Mouse (Mus musculus) liver, embryonic 13.5 days (tissue): ENCODE measurements around the gene Fam222b. TPM values are rescaled to one million over a fixed set of nuclear protein-coding genes. Genes with fewer than 3 reads are reported as not detected.

ENCODE experiments used
- ATAC-seq: fragments of 200-750 bp; cut with Nextera tagmentation; 2 replicates; pipeline ENCODE4 v1.8.0; 2017; ENCODE audit warnings: low read depth, mild to moderate bottlenecking, moderate number of reproducible peaks, moderate library complexity
- DNase-seq: peaks from one replicate; pipeline ENCODE4 v3.0.0; 2022
- H3K27ac ChIP-seq: fragments of 300-500 bp; sonication (generic); 2 replicates; pipeline ENCODE4 v1.5.1; 2015; ENCODE audit warnings: moderate library complexity, mild to moderate bottlenecking, inconsistent platforms
- H3K27me3 ChIP-seq: fragments of 300-500 bp; sonication (generic); 2 replicates; pipeline ENCODE4 v1.6.1; 2015; ENCODE audit warnings: mild to moderate bottlenecking, inconsistent platforms
- H3K36me3 ChIP-seq: fragments of 300-500 bp; sonication (generic); 2 replicates; pipeline ENCODE4 v1.6.1; 2015; ENCODE audit warnings: mild to moderate bottlenecking, inconsistent platforms
- H3K4me1 ChIP-seq: fragments of 300-500 bp; sonication (generic); replicated peaks from 2 replicates; pipeline ENCODE4 v1.6.1; 2015; ENCODE audit warnings: inconsistent platforms
- H3K4me2 ChIP-seq: fragments of 300-500 bp; sonication (generic); 2 replicates; pipeline ENCODE4 v1.6.1; 2015; ENCODE audit warnings: inconsistent platforms, mild to moderate bottlenecking, moderate library complexity
- H3K4me3 ChIP-seq: fragments of 300-500 bp; sonication (generic); replicated peaks from 2 replicates; pipeline ENCODE4 v1.5.1; 2015; ENCODE audit warnings: mild to moderate bottlenecking, inconsistent platforms
- H3K9ac ChIP-seq: fragments of 300-500 bp; sonication (generic); 2 replicates; pipeline ENCODE4 v1.6.1; 2015; ENCODE audit warnings: mild to moderate bottlenecking, inconsistent platforms
- H3K9me3 ChIP-seq: fragments of 300-500 bp; sonication (generic); replicated peaks from 2 replicates; pipeline ENCODE4 v1.6.1; 2016; ENCODE audit warnings: inconsistent platforms
- WGBS: fragments of 180-500 bp; shearing (Covaris S2); methylation state at CpG from one replicate; pipeline ENCODE4 v1.1.7; 2015; ENCODE audit not compliant: insufficient replicate concordance; 5-methylcytosine and 5-hydroxymethylcytosine counted together
- polyA plus RNA-seq: library from polyadenylated mRNA; unstranded; fragments of >200 nt; fragmentation: Nextera tagmentation; extraction: Ambion mirVana; gene quantifications from 2 replicates; pipeline ENCODE4 v1.2.1, GENCODE M21; 2015

The Fam222b gene
- polyA plus RNA-seq, 1 experiment from 2014 or later: 3.7 TPM

DNA sequence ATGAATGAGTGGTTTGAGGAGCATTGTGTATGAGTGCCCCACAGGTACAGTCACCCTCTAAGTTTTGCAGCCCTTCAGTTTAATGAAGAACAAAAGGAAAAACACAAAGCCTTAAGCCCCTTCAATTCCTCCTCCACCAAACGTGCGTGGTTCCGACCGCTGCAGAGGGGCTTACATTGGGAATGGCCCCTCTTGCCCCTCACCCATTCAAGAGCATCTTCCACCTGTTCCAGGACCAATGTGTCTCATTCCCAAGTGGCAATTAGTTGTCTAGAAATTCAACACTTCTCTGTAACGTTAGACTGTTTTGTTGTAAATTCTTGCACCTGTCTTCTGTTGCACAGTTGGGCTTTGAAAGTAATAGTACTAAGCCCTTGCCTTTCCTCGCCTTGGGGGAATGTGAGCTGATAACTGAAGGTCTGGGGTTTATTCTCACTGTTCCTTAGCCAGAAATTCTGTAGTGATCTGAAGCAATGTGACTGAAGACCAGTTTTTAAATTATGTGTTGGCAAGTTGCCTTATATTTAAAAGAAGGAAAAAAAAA lies 61.8 kb downstream of the Fam222b start:
- Histone ChIP-seq H3K4me2 (no peak overlapping the region), H3K36me3 (peaks cover 77% of the 10 kb centered on the region), H3K4me3 (no peak overlapping the region), H3K27ac (no peak overlapping the region; the same call in 1 of the 2 replicates), H3K4me1 (peaks cover 27% of the 10 kb centered on the region), H3K9ac (no peak overlapping the region), H3K27me3 (no peaks in the 10 kb centered on the region), H3K9me3 (no peaks in the 10 kb centered on the region)
- no peak for ATAC-seq
- 84% methylated on average over 6 of the region's 6 CpGs for WGBS
- DNase-seq: no peak

DNA sequence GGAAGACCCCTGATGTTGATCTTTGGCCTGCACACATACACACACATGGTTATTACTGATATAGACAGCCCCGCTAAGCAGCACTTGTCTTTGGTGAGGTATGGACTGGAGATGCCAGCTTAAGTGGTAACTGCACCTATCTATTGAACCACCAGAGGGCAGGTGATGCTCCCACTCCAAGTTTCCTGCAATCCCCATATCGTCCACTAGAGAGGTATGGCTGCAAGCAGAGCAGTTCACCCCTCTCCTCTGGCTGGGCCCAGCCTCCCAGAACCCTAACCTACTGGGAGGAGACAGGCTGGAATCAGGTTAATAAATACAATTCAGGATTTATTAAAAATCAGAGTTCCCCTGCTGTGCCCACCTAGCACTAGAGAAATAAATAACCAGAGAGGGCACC lies 64.6 kb downstream of the Fam222b start:
- H3K4me3 ChIP-seq: no peak overlapping the region
- H3K36me3 ChIP-seq: peaks cover 83% of the 10 kb centered on the region
- H3K4me1 ChIP-seq: peaks cover 56% of the 10 kb centered on the region
- 13% methylated on average over 2 of the region's 2 CpGs for WGBS
- H3K27ac ChIP-seq: no peak overlapping the region
- H3K9me3 ChIP-seq: no peaks in the 10 kb centered on the region
- DNase-seq: peak; percentile 77
- no peaks in the 10 kb centered on the region for H3K27me3 ChIP-seq
- peak; percentile 65 for ATAC-seq
- H3K9ac ChIP-seq: no peak overlapping the region
- H3K4me2 ChIP-seq: no peak overlapping the region

DNA sequence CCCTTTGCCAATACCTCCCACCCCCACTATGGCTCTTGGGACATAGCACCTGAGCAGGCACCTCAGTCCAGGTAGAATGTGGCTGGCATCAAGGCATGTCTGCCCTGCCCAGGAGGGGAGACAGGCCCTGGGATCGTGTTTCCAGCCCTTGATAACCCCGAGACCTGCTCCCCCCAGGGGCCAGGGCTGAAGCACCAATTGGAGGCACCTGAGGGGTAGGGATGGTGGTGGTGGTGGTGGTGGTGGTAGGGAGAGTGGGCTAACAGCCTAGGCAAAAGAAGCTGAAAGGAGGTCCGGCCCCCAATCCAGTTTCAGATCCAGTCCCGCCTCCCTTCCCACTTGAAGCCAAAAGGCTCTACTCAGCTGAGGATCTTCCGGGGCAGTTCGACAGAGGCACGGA lies 65.1 kb downstream of the Fam222b start:
- no peaks in the 10 kb centered on the region for H3K27me3 ChIP-seq
- H3K27ac ChIP-seq: no peak overlapping the region
- 86% methylated on average over 7 of the region's 7 CpGs for WGBS
- H3K4me1 ChIP-seq: peaks cover 60% of the 10 kb centered on the region
- H3K4me3 ChIP-seq: no peak overlapping the region
- no peak overlapping the region for H3K4me2 ChIP-seq
- DNase-seq (no peak), ATAC-seq (no peak)
- no peaks in the 10 kb centered on the region for H3K9me3 ChIP-seq
- no peak overlapping the region for H3K9ac ChIP-seq
- H3K36me3 ChIP-seq: peaks cover 78% of the 10 kb centered on the region

- H3K36me3 ChIP-seq: peaks cover 72% of the 10 kb centered on the region
These were observed 65.7 kb downstream of the Fam222b start for GRCm38 (mm10) chr11:78160171-78160570.

DNA sequence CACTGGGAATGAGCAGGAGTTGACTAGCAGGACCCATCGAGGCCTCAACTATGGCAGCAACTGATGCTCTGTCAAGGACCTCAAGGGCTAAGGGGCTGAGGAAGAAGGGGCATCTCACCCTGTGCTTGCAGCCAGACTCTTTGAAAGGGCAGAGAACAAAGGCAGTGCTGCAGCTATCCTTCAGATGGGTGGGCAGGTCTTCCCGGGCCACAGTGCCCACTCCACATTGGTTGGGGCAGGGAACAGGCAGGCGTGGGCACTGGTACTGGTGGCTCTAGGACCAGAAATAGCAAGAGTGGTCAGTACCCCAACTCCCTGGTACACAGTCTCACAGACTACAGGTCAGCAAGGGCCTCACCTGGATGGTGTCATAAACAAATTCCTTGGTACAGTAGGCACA lies 66.2 kb downstream of the Fam222b start:
- H3K36me3 ChIP-seq: peaks cover 70% of the 10 kb centered on the region
- peak overlapping the region; percentile 34; the same call in 1 of the 2 replicates for H3K27ac ChIP-seq
- no peaks in the 10 kb centered on the region for H3K9me3 ChIP-seq
- peaks cover 64% of the 10 kb centered on the region for H3K4me1 ChIP-seq
- WGBS: 90% methylated on average over 3 of the region's 3 CpGs
- no peak for DNase-seq
- no peak for ATAC-seq
- no peaks in the 10 kb centered on the region for H3K27me3 ChIP-seq
- no peak overlapping the region for H3K9ac ChIP-seq
- H3K4me2 ChIP-seq: no peak overlapping the region
- no peak overlapping the region for H3K4me3 ChIP-seq

More at GRCm38 (mm10) chr11:78160171-78160570, 65.7 kb downstream of the Fam222b start:
- no peak overlapping the region for H3K4me3 ChIP-seq
- no peaks in the 10 kb centered on the region for H3K9me3 ChIP-seq
- H3K27ac ChIP-seq: no peak overlapping the region
- no peaks in the 10 kb centered on the region for H3K27me3 ChIP-seq
- 88% methylated on average over 18 of the region's 18 CpGs for WGBS
- H3K4me1 ChIP-seq: peaks cover 62% of the 10 kb centered on the region
- no peak for ATAC-seq
- DNase-seq: no peak
- H3K9ac ChIP-seq: no peak overlapping the region
- H3K4me2 ChIP-seq: no peak overlapping the region

DNA sequence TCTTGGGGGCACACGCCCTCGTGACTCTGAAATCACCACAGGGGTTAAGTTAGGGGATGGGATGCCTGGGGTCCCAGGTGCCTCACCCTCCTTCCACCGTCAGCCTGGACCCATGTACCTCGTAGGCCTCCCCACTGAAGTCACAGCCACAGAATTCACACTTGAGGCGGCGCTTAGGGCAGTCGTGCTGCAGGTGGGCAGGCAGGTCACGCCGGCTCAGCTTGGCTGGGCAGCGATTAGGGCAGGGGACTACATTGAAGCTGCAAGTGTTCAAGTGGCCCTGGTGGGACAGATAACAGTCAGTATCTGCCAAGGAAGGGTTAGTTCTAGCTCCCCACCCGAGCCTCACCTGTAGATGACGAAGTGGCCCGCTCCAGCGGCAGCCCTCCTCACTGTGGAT lies 66.7 kb downstream of the Fam222b start:
- Histone ChIP-seq H3K27ac (peak overlapping the region; percentile 34), H3K4me2 (no peak overlapping the region), H3K4me1 (peaks cover 69% of the 10 kb centered on the region), H3K9ac (peak overlapping the region; percentile 99; the same call in 1 of the 2 replicates), H3K9me3 (no peaks in the 10 kb centered on the region), H3K4me3 (no peak overlapping the region), H3K27me3 (no peaks in the 10 kb centered on the region), H3K36me3 (peaks cover 68% of the 10 kb centered on the region)
- WGBS: 69% methylated on average over 14 of the region's 14 CpGs
- no peak for ATAC-seq
- DNase-seq: no peak

- H3K4me1 ChIP-seq: peaks cover 77% of the 10 kb centered on the region
- H3K27ac ChIP-seq: peak overlapping the region; percentile 91
- peak overlapping the region; percentile 100 for H3K4me2 ChIP-seq
These were observed 67.5 kb downstream of the Fam222b start for GRCm38 (mm10) chr11:78161968-78162367.

DNA sequence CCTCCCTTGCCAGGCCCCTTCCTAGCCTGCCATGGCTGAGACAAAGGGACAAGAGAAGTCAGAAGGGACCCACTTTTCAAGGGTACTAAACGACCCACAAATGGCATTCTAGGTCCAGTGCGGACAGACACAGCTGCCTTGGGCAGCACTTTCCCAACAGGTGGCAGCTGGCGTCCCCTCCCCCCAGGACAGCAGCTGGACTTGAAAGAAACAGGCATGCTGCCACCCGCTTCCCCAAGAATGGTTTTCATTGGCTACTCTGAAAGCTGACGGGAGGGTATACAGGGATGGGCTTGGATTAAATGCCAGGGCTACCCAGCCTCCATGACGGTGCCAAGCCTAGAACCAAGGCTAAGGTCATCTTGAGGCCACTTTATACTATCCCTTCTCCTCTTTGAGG lies 68.0 kb downstream of the Fam222b start:
- peak overlapping the region; percentile 95 for H3K4me3 ChIP-seq
- no peak for ATAC-seq
- no peak for DNase-seq
- H3K4me2 ChIP-seq: peak overlapping the region; percentile 100
- H3K27ac ChIP-seq: peak overlapping the region; percentile 91
- H3K4me1 ChIP-seq: peaks cover 82% of the 10 kb centered on the region
- H3K9me3 ChIP-seq: no peaks in the 10 kb centered on the region
- 74% methylated on average over 6 of the region's 6 CpGs for WGBS
- H3K9ac ChIP-seq: peak overlapping the region; percentile 99
- peaks cover 57% of the 10 kb centered on the region for H3K36me3 ChIP-seq
- H3K27me3 ChIP-seq: no peaks in the 10 kb centered on the region

More at GRCm38 (mm10) chr11:78161968-78162367, 67.5 kb downstream of the Fam222b start:
- ATAC-seq (no peak), DNase-seq (no peak)
- WGBS: 61% methylated on average over 4 of the region's 4 CpGs
- H3K9me3 ChIP-seq: no peaks in the 10 kb centered on the region
- no peaks in the 10 kb centered on the region for H3K27me3 ChIP-seq
- peaks cover 61% of the 10 kb centered on the region for H3K36me3 ChIP-seq
- peak overlapping the region; percentile 95; the same call in 1 of the 2 replicates for H3K4me3 ChIP-seq
- peak overlapping the region; percentile 99 for H3K9ac ChIP-seq

GRCm38 (mm10) chr11:78163045-78163444 lies 68.6 kb downstream of the Fam222b start:
- Histone ChIP-seq H3K4me1 (peaks cover 86% of the 10 kb centered on the region), H3K9me3 (no peaks in the 10 kb centered on the region), H3K4me3 (peak overlapping the region; percentile 95), H3K27me3 (no peaks in the 10 kb centered on the region), H3K36me3 (peaks cover 51% of the 10 kb centered on the region), H3K4me2 (peak overlapping the region; percentile 100), H3K27ac (peak overlapping the region; percentile 91), H3K9ac (peak overlapping the region; percentile 99)
- ATAC-seq: no peak
- WGBS: 87% methylated on average over 2 of the region's 2 CpGs
- no peak for DNase-seq

DNA sequence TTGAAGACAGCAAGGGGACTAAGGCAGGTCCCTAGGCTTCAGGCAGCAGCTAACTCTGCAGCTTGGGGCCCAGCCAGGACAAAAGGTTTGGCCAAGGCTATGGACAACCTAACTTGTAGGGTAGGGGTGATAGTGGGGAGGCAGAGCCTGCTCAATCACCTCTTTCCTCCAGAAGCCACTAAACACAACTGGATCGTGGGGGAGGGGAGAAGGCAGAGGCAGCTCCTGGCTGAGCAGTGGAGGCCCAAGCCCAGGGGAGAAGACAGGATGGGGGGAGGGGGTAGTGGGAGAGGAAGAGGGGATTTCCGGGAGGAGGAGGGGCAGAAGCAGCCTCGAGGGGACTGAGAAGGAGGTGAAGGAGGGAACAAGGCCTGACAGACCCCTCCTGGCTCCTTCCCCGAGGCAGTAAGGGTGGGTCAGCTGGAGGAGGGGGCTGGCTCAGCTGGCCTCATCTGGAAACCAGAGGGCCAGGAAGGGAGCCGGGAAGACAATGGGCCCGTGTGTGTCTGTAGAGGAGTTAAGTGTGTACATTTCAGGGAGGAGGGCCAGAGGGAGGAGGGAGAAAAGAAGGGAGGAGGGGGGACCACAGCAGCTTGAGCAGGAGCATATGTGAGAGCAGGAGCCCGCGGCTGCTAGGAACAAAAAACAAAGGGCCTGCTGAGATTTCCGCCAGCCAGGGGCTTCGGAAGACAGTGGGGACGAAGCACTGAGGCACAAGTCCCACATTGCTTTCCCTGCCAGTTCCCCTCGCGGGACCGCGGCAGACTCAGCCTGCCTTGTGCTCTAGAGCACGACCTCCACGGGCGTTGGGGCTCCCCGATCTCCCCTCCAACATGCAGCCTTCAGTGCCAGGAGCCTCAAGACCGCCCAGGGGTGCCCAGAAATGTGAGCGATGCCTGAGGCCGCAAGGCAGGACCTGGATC lies 69.5 kb downstream of the Fam222b start:
- H3K4me1 ChIP-seq: peaks cover 91% of the 10 kb centered on the region

DNA sequence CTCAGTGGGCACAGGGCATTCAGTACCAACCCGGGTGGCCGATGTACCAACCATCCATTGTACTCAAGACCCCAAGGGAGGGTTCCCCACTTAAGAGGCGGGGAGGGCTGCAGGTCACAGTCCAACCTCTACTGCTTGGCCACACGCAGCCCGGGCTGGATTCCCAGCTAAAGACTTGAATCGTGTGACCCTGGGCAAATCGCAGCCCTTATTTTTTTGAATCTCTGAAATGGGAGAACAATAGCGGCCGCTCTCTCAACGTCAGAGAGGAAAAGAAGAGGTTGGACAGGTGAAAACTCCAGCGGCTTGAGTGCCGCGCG lies 70.1 kb downstream of the Fam222b start:
- H3K9me3 ChIP-seq: no peaks in the 10 kb centered on the region
- peak overlapping the region; percentile 99 for H3K9ac ChIP-seq
- DNase-seq (no peak), ATAC-seq (no peak)
- peaks cover 39% of the 10 kb centered on the region for H3K36me3 ChIP-seq
- 0% methylated on average over 14 of the region's 14 CpGs for WGBS
- H3K27me3 ChIP-seq: no peaks in the 10 kb centered on the region
- H3K27ac ChIP-seq: peak overlapping the region; percentile 91
- H3K4me2 ChIP-seq: peak overlapping the region; percentile 100
- H3K4me1 ChIP-seq: peaks cover 92% of the 10 kb centered on the region
- peak overlapping the region; percentile 95 for H3K4me3 ChIP-seq

More for the DNA sequence above, 69.5 kb downstream of the Fam222b start:
- H3K27me3 ChIP-seq: no peaks in the 10 kb centered on the region
- H3K36me3 ChIP-seq: peaks cover 42% of the 10 kb centered on the region
- H3K9me3 ChIP-seq: no peaks in the 10 kb centered on the region
- peak overlapping the region; percentile 95 for H3K4me3 ChIP-seq
- peak overlapping the region; percentile 100 for H3K4me2 ChIP-seq
- peak overlapping the region; percentile 91 for H3K27ac ChIP-seq
- peak overlapping the region; percentile 99 for H3K9ac ChIP-seq
- ATAC-seq (no peak), DNase-seq (no peak)
- 2% methylated on average over 22 of the region's 22 CpGs for WGBS
